Mouse (Mus musculus): ENCODE measurements around the gene Mylk.

DNA sequence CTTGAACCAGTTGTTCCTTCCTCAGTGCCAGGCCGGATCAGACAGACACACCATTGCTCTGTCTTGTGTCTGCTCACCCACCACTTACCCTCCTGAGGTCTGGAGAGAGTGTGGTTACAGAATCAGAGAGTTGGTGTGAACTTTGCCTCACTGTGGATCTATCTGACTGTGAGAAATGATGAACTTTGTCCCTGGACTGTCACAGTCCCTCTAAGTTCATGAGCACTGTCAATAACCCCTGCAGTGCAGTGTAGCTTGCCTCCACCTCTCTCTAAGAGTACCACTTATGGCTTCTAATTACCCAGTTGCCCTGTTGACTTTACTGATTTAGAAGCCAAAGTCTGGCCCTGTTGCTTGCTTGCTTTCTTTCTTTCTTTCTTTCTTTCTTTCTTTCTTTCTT, 142.0 kb downstream of the Mylk start:
- TF ChIP-seq POLR2A (IDR thresholded peaks at IDR 0.05; ENCODE audit: insufficient read depth, low read depth, low read length) (no peak), CTCF (IDR thresholded peaks at IDR 0.05) (no peak), EP300 (IDR thresholded peaks at IDR 0.05; ENCODE audit: insufficient read depth, low read depth, low read length) (no peak)
